Mouse (Mus musculus): ENCODE measurements around the gene Rbm25.

DNA sequence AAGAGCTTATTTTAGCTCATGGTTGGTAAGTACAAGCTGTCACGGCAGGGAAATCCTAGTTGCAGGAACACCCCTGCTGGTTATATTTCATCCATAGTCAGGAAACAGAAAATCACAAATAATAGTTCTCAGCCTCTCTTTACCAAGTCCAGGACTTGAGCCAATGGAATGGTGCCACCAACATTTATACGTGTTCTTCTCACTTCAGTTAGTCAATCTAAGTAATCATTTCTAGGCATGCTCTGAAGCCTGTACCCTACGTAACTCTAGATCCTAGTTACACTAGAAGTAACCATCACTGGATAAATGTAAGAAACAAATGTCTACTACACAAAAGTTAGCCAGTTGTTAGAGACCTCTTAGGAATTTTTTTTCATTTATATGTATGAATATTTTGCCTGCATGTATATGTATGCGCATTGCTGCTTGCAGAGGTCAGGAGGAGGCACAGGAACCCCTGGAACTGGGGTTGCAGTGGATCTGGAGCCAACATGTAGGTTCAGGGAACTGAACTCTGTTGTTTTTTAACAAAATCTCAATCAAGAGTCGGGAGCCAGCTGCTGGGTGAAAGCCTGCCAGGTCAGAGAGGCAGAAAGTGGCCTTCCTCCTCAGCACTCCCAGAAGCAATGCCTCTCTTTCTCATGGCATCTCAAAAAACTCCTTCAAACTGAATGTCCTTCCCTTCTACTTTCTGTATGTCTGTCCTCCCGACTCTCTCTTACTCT, 8.8 kb upstream of the Rbm25 start:
- TF ChIP-seq CTCF (IDR thresholded peaks at IDR 0.05; ENCODE audit: control insufficient read depth, insufficient read depth, insufficient replicate concordance, low read depth, low read length), result no peak
- TF ChIP-seq POLR2A (IDR thresholded peaks at IDR 0.05; ENCODE audit: control insufficient read depth, low read depth, low read length), result no peak

All from testis, adult 2 months (tissue).